Mouse (Mus musculus) MEL (cell line): ENCODE measurements around the gene Fiz1. TPM values are rescaled to one million over a fixed set of nuclear protein-coding genes. Genes with fewer than 3 reads are reported as not detected.

Experiments
- DNase-seq: peaks from one replicate; pipeline ENCODE4 v3.0.0; 2011; ENCODE audit warnings: low read depth, low spot score
- H3K27ac ChIP-seq: 2 replicates; pipeline ENCODE4 v1.5.1; 2012; ENCODE audit warnings: low read depth, mild to moderate bottlenecking, control low read depth, low read length, moderate library complexity; ENCODE audit not compliant: control insufficient read depth
- H3K27me3 ChIP-seq, 2 experiments: fragments of 150-350 bp in 1 of 2; sonication (generic) in 1 of 2; 2 replicates each; pipeline ENCODE4 v1.6.1; 2012; ENCODE audit warnings: low read length in 2 of 2, mild to moderate bottlenecking in 2 of 2, improper control_type of control experiment in 1 of 2, moderate library complexity in 1 of 2; ENCODE audit not compliant: insufficient read depth in 2 of 2, control insufficient read depth in 1 of 2
- H3K36me3 ChIP-seq, 2 experiments: 2 replicates each; pipeline ENCODE4 v1.6.1; 2012 to 2014; ENCODE audit warnings: low read length in 2 of 2, improper control_type of control experiment in 1 of 2, inconsistent platforms in 1 of 2, mild to moderate bottlenecking in 1 of 2; ENCODE audit not compliant: insufficient read depth in 2 of 2, control insufficient read depth in 1 of 2
- H3K4me1 ChIP-seq, 2 experiments: fragments of 150-350 bp in 1 of 2; sonication (generic) in 1 of 2; 2 replicates each; pipeline ENCODE4 v1.6.1; 2012; ENCODE audit warnings: low read length in 2 of 2, improper control_type of control experiment in 1 of 2, mild to moderate bottlenecking in 1 of 2; ENCODE audit not compliant: insufficient read depth in 2 of 2, control insufficient read depth in 1 of 2
- H3K4me3 ChIP-seq, 2 experiments: fragments of 150-350 bp in 1 of 2; sonication (generic) in 1 of 2; 2 replicates each; pipeline ENCODE4 v1.5.1; 2012; ENCODE audit warnings: low read depth in 2 of 2, low read length in 2 of 2, mild to moderate bottlenecking in 2 of 2, moderate library complexity in 2 of 2, control low read depth in 1 of 2, improper control_type of control experiment in 1 of 2; ENCODE audit not compliant: control insufficient read depth in 1 of 2, insufficient read depth in 1 of 2
- H3K79me2 ChIP-seq: 2 replicates; pipeline ENCODE4 v1.6.1; 2012; ENCODE audit warnings: mild to moderate bottlenecking, low read length, moderate library complexity; ENCODE audit not compliant: control insufficient read depth, poor library complexity, insufficient read depth
- H3K9ac ChIP-seq: 2 replicates; pipeline ENCODE4 v1.6.1; 2012; ENCODE audit warnings: low read depth, mild to moderate bottlenecking, control low read depth, low read length, moderate library complexity; ENCODE audit not compliant: control insufficient read depth, poor library complexity, severe bottlenecking
- H3K9me3 ChIP-seq: fragments of 150-350 bp; sonication (generic); replicated peaks from 2 replicates; pipeline ENCODE4 v1.6.1; 2012; ENCODE audit warnings: mild to moderate bottlenecking, low read length, improper control_type of control experiment, moderate library complexity; ENCODE audit not compliant: insufficient read depth
- CHD1 ChIP-seq: IDR thresholded peaks from 2 replicates; pipeline ENCODE4 v1.6.1; 2012; ENCODE audit warnings: low read depth, mild to moderate bottlenecking, inconsistent platforms, low read length, improper control_type of control experiment
- E2F4 ChIP-seq: IDR thresholded peaks from 2 replicates; pipeline ENCODE4 v1.6.1; 2011; ENCODE audit warnings: low read depth, low read length, improper control_type of control experiment, borderline replicate concordance
- ELF1 ChIP-seq: IDR thresholded peaks from 2 replicates; pipeline ENCODE4 v1.6.1; 2014; ENCODE audit warnings: low read depth, mild to moderate bottlenecking, inconsistent platforms, low read length, improper control_type of control experiment, moderate library complexity
- EP300 ChIP-seq, 2 experiments: IDR thresholded peaks; 2 replicates each; pipeline ENCODE4 v1.6.1; 2011; ENCODE audit warnings: improper control_type of control experiment in 2 of 2, low read length in 2 of 2, low read depth in 1 of 2, mild to moderate bottlenecking in 1 of 2
- ETS1 ChIP-seq: IDR thresholded peaks from 2 replicates; pipeline ENCODE4 v1.6.1; 2012; ENCODE audit warnings: low read depth, mild to moderate bottlenecking, inconsistent platforms, low read length, improper control_type of control experiment, moderate library complexity
- HCFC1 ChIP-seq: IDR thresholded peaks from 2 replicates; pipeline ENCODE4 v1.6.1; 2012; ENCODE audit warnings: low read depth, mild to moderate bottlenecking, inconsistent platforms, low read length, improper control_type of control experiment, moderate library complexity
- KAT2A ChIP-seq: conservative IDR thresholded peaks from 2 replicates; pipeline ENCODE4 v1.6.1; 2012; ENCODE audit warnings: low read depth, low read length, improper control_type of control experiment, inconsistent platforms
- MAFK ChIP-seq: IDR thresholded peaks from 2 replicates; pipeline ENCODE4 v1.6.1; 2011; ENCODE audit warnings: low read depth, mild to moderate bottlenecking, low read length, improper control_type of control experiment, borderline replicate concordance
- MAX ChIP-seq: IDR thresholded peaks from 2 replicates; pipeline ENCODE4 v1.6.1; 2011; ENCODE audit warnings: low read length, improper control_type of control experiment
- MAZ ChIP-seq: IDR thresholded peaks from 2 replicates; pipeline ENCODE4 v1.6.1; 2012; ENCODE audit warnings: low read depth, mild to moderate bottlenecking, inconsistent platforms, low read length, improper control_type of control experiment
- MXI1 ChIP-seq: IDR thresholded peaks from 2 replicates; pipeline ENCODE4 v1.6.1; 2011; ENCODE audit warnings: mild to moderate bottlenecking, low read depth, low read length, improper control_type of control experiment
- MYC ChIP-seq: IDR thresholded peaks from 2 replicates; pipeline ENCODE4 v1.6.1; 2011; ENCODE audit warnings: low read depth, mild to moderate bottlenecking, low read length, improper control_type of control experiment, moderate library complexity
- NELFE ChIP-seq: IDR thresholded peaks from 2 replicates; pipeline ENCODE4 v1.6.1; 2011; ENCODE audit warnings: low read depth, low read length, improper control_type of control experiment
- NRF1 ChIP-seq: IDR thresholded peaks from 2 replicates; pipeline ENCODE4 v1.6.1; 2014; ENCODE audit warnings: low read depth, mild to moderate bottlenecking, inconsistent platforms, low read length, improper control_type of control experiment, moderate library complexity; ENCODE audit not compliant: poor library complexity, insufficient read depth, severe bottlenecking
- POLR2A ChIP-seq, 2 experiments: IDR thresholded peaks; 2 replicates each; pipeline ENCODE4 v1.6.1; 2011 to 2012; ENCODE audit warnings: low read length in 2 of 2, mild to moderate bottlenecking in 2 of 2, control low read depth in 1 of 2, improper control_type of control experiment in 1 of 2, low read depth in 1 of 2, moderate library complexity in 1 of 2; ENCODE audit not compliant: control insufficient read depth in 1 of 2, insufficient read depth in 1 of 2, poor library complexity in 1 of 2
- RCOR1 ChIP-seq: IDR thresholded peaks from 2 replicates; pipeline ENCODE4 v1.6.1; 2012; ENCODE audit warnings: low read depth, mild to moderate bottlenecking, inconsistent platforms, low read length, improper control_type of control experiment
- SIN3A ChIP-seq: IDR thresholded peaks from 2 replicates; pipeline ENCODE4 v1.6.1; 2012; ENCODE audit warnings: low read length, improper control_type of control experiment, inconsistent platforms
- TAL1 ChIP-seq: IDR thresholded peaks from 2 replicates; pipeline ENCODE4 v1.6.1; 2012; ENCODE audit warnings: mild to moderate bottlenecking, inconsistent platforms, low read length, moderate library complexity, mixed read lengths
- TCF12 ChIP-seq: IDR thresholded peaks from 2 replicates; pipeline ENCODE4 v1.6.1; 2014; ENCODE audit warnings: low read depth, mild to moderate bottlenecking, inconsistent platforms, low read length, improper control_type of control experiment, moderate library complexity
- ZC3H11A ChIP-seq: IDR thresholded peaks from 2 replicates; pipeline ENCODE4 v1.6.1; 2012; ENCODE audit warnings: low read depth, mild to moderate bottlenecking, inconsistent platforms, low read length, improper control_type of control experiment
- ZKSCAN1 ChIP-seq: IDR thresholded peaks from 2 replicates; pipeline ENCODE4 v1.6.1; 2012; ENCODE audit warnings: low read depth, mild to moderate bottlenecking, inconsistent platforms, low read length, improper control_type of control experiment, moderate library complexity
- ZMIZ1 ChIP-seq: IDR thresholded peaks from 2 replicates; pipeline ENCODE4 v1.6.1; 2012; ENCODE audit warnings: low read depth, mild to moderate bottlenecking, inconsistent platforms, low read length, improper control_type of control experiment, moderate library complexity
- ZNF384 ChIP-seq: IDR thresholded peaks from 2 replicates; pipeline ENCODE4 v1.6.1; 2012; ENCODE audit warnings: low read depth, mild to moderate bottlenecking, inconsistent platforms, low read length, improper control_type of control experiment
- polyA plus RNA-seq, 2 experiments: library from polyadenylated mRNA; stranded (reverse) in 1 of 2; unstranded in 1 of 2; fragments of >175 nt in 1 of 2; fragments of >200 nt in 1 of 2; gene quantifications; 2 replicates each; pipeline versions ENCODE4 v1.2.1 to v1.2.4; 2012; ENCODE audit warnings: low replicate concordance in 2 of 2, low read depth in 1 of 2; ENCODE audit not compliant: insufficient read length in 2 of 2, insufficient read depth in 1 of 2, missing spikeins in 1 of 2
- total RNA-seq: library from RNA; depleted of rRNA; stranded (reverse); fragments of 300-350 nt; gene quantifications from 2 replicates; pipeline ENCODE4 v1.2.3, GENCODE M21; 2012; rRNA removed

Gene Fiz1
- total RNA-seq (27.5 and 28.1 TPM in 2 replicates), polyA plus RNA-seq (10 to 100 TPM in 1 of 2 experiments, not detected in 1; 56.5 TPM)

- peak within 1 kb of the TSS; percentile 97 for H3K27ac ChIP-seq
- peak; percentile 98 for DNase-seq
- H3K4me1 ChIP-seq: peaks cover 5 to 11% of the 10 kb centered on the region in 2 experiments; a peak in 3 of 4 replicates
- H3K36me3 ChIP-seq: peaks cover 0 to 17% of the 10 kb centered on the region in 2 experiments; a peak in 2 of 4 replicates
- H3K79me2 ChIP-seq: peaks cover 2% of the 10 kb centered on the region
- H3K27me3 ChIP-seq: no peaks in the 10 kb centered on the region
- TF ChIP-seq ETS1: peak; percentile 2; the same call in 1 of the 2 replicates
- TF ChIP-seq MXI1: peak; percentile 46; the same call in 1 of the 2 replicates
- TF ChIP-seq MAZ: peak; percentile 59
- TF ChIP-seq ZNF384: 0 out of 2 replicates have a peak, but pooled peaks have one; percentile 46
- TF ChIP-seq KAT2A: peak; percentile 76; the same call in 1 of the 2 replicates
- TF ChIP-seq TCF12: peak; percentile 25; the same call in 1 of the 2 replicates
- TF ChIP-seq EP300 (IDR thresholded peaks at IDR 0.05; ENCODE audit: low read depth in 1 of 2, low read length in 2 of 2): no peak; a peak in 1 of 4 replicates
- peak; percentile 67 for TF ChIP-seq SIN3A
- peak; percentile 2; the same call in 1 of the 2 replicates for TF ChIP-seq MAX
- TF ChIP-seq RCOR1: peak; percentile 81
- TF ChIP-seq MAFK: no peak
- TF ChIP-seq NRF1: peak; percentile 54; the same call in 1 of the 2 replicates
- peak; percentile 88 for TF ChIP-seq HCFC1
- peak; percentile 92; the same call in 1 of the 2 replicates for TF ChIP-seq CHD1
- peak; percentile 75 for TF ChIP-seq NELFE
- peak; percentile 59 to 61; a peak in 1 of 4 replicates for TF ChIP-seq POLR2A (IDR thresholded peaks at IDR 0.05; ENCODE audit: control insufficient read depth in 1 of 2, insufficient read depth in 1 of 2, low read depth in 1 of 2, low read length in 2 of 2, poor library complexity in 1 of 2)
- TF ChIP-seq ZMIZ1: no peak
- TF ChIP-seq ZKSCAN1: no peak
- TF ChIP-seq ZC3H11A: no peak
- TF ChIP-seq ELF1: peak; percentile 73
- TF ChIP-seq E2F4: no peak
- TF ChIP-seq MYC: peak; percentile 57
- no peak for TF ChIP-seq TAL1
- H3K4me3 ChIP-seq: peak within 1 kb of the TSS; percentile 88 to 92
- H3K9me3 ChIP-seq: no peaks in the 10 kb centered on the region
- peak within 1 kb of the TSS; percentile 97 for H3K9ac ChIP-seq
Observed at GRCm38 (mm10) chr7:5014251-5015117, at the start of gene Fiz1, which contains the start of gene Zfp524. TSS of gene Fiz1 (minus strand) at chr7:5014697. TSS of gene Zfp524 (plus strand) at chr7:5014415.
